Mouse (Mus musculus): Measurements from ENCODE around the gene Abcc3.
"Not testable (repeated sequence)": the region's sequence is repeated elsewhere in the genome, so short reads cannot be mapped to it uniquely, and the experiment has no call there.

Gene Abcc3

GRCm38 (mm10) chr11:94402731-94403130 lies 9.9 kb upstream of the Abcc3 start:
- DNase-seq (ENCODE audit: low spot score in 2 of 2) = no peak

GRCm38 (mm10) chr11:94402029-94402428 lies 9.2 kb upstream of the Abcc3 start:
- DNase-seq (ENCODE audit: low spot score in 2 of 2) = not testable (repeated sequence)

- DNase-seq (ENCODE audit: low spot score in 2 of 2) = no peak
Observed at GRCm38 (mm10) chr11:94400996-94401395, 8.2 kb upstream of the Abcc3 start.

GRCm38 (mm10) chr11:94394107-94394506 lies 1.3 kb upstream of the Abcc3 start:
- DNase-seq (ENCODE audit: low spot score in 2 of 2) = no peak

GRCm38 (mm10) chr11:94393490-94393889 lies 693 bp upstream of the Abcc3 start:
- DNase-seq (ENCODE audit: low spot score in 2 of 2) = not testable (repeated sequence)

- DNase-seq (ENCODE audit: low spot score in 2 of 2) = no peak
Observed at GRCm38 (mm10) chr11:94391661-94392060, 1.1 kb downstream of the Abcc3 start.

GRCm38 (mm10) chr11:94390825-94391224 lies 2.0 kb downstream of the Abcc3 start:
- DNase-seq (ENCODE audit: low spot score in 2 of 2) = no peak

GRCm38 (mm10) chr11:94389724-94390396 lies 2.9 kb downstream of the Abcc3 start:
- DNase-seq (ENCODE audit: low spot score in 2 of 2) = no peak

GRCm38 (mm10) chr11:94389021-94389420 lies 3.8 kb downstream of the Abcc3 start:
- no peak for DNase-seq (ENCODE audit: low spot score in 2 of 2)

- DNase-seq (ENCODE audit: low spot score in 2 of 2) = no peak
Observed at GRCm38 (mm10) chr11:94387756-94388155, 5.0 kb downstream of the Abcc3 start.

GRCm38 (mm10) chr11:94385977-94386771 lies 6.6 kb downstream of the Abcc3 start:
- DNase-seq (ENCODE audit: low spot score in 2 of 2) = peak in 1 of 2 experiments; percentile 15

- no peak for DNase-seq (ENCODE audit: low spot score in 2 of 2)
Observed at GRCm38 (mm10) chr11:94379736-94380135, 13.1 kb downstream of the Abcc3 start.

- DNase-seq (ENCODE audit: low spot score in 2 of 2) = no peak
Observed at GRCm38 (mm10) chr11:94379061-94379460, 13.7 kb downstream of the Abcc3 start.

- DNase-seq (ENCODE audit: low spot score in 2 of 2) = no peak
Observed at GRCm38 (mm10) chr11:94374276-94374948, 18.4 kb downstream of the Abcc3 start.

- no peak for DNase-seq (ENCODE audit: low spot score in 2 of 2)
Observed at GRCm38 (mm10) chr11:94370809-94371208, 22.0 kb downstream of the Abcc3 start.

- DNase-seq (ENCODE audit: low spot score in 2 of 2) = no peak
Observed at GRCm38 (mm10) chr11:94369981-94370380, 22.8 kb downstream of the Abcc3 start.

GRCm38 (mm10) chr11:94365340-94365739 lies 27.5 kb downstream of the Abcc3 start:
- DNase-seq (ENCODE audit: low spot score in 2 of 2) = no peak

GRCm38 (mm10) chr11:94363690-94364089 lies 29.1 kb downstream of the Abcc3 start:
- no peak for DNase-seq (ENCODE audit: low spot score in 2 of 2)

GRCm38 (mm10) chr11:94362101-94362500 lies 30.7 kb downstream of the Abcc3 start:
- DNase-seq (ENCODE audit: low spot score in 2 of 2) = no peak

- DNase-seq (ENCODE audit: low spot score in 2 of 2) = no peak
Observed at GRCm38 (mm10) chr11:94361166-94361870, 31.5 kb downstream of the Abcc3 start.

- DNase-seq (ENCODE audit: low spot score in 2 of 2) = no peak
Observed at GRCm38 (mm10) chr11:94359168-94359567, 33.6 kb downstream of the Abcc3 start.

All from spleen, postnatal 14 days (tissue).